Mouse (Mus musculus): ENCODE measurements around the gene Ankrd16.

Gene Ankrd16

DNA sequence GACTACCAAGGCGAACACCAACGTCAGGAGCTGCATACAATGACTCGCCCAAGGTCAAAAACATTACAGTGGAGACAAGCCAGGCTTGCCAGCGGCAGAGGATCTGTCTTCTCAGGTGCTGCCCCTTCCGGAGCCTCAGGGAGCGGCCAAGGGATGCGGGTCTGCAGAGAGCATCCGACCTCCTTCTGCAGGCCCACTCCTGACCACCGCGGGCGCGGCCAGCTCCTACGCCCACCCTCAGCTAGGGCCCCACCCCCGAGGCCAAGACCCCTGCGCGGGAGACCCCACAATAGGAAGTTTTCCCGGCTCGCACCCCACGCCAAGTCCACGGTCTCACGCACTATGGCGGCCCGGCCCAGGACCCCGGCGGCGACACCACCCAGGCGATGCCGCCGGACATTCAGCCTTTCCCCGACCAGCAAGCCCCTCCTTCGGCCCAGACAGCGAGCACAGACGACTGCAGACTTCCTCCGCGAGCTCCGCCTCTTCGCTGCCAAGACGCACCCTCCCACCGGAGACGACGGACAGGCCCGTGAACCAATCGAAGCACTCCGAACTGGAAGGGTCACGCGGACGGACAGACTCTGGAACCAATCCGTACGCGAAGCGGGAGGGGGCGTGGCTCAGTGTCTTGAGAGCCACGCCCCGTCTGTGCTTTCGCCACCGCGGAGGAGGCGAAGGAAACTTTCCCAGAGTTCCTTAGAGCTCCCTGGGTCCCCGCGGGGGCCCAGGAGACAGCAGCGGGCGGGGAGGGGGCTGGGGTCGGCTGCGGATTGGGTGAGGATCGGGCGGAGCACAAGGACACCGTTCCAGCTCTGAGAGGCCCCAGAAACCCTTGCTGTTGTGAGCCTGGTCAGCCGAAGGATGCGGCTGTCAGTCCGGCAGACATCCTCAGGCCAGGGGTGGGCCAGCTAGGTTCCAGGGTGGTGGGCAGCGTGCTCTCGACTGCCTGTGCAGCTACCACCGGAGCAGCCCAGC is at the start of gene Ankrd16, which contains the start of gene Fbh1:
Gene Ankrd16, plus strand, starts transcription at position 786 of the 978 bp plus-strand sequence.
Gene Fbh1, minus strand, starts transcription at position 492 of the 978 bp plus-strand sequence.
- DNase-seq = peak; percentile 99

- DNase-seq = no peak
Measured at GRCm38 (mm10) chr2:11729091-11729490, 48.6 kb upstream of the Ankrd16 start.

GRCm38 (mm10) chr2:11732978-11733377 is 44.7 kb upstream of the Ankrd16 start:
- DNase-seq = no peak

DNA sequence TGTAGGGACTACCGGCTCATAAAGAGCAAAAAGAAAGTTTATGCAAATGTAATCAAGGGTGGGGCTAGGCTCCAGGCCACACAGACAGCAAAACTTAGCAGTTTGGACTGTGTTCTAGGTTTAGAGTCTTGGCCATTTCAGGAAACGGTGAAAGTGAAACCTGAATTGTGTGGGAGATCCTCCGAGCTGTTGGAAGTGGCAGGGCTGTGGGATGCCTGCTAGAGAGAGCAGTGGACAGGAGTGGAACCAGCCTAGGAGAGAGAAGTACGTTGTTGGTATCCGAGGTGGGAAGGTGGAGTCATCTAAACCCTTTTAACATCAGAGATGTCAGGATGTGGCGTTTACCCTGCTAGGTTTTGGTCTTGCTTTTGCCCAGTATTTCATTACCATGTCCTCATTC is 41.8 kb upstream of the Ankrd16 start:
- no peak for DNase-seq

GRCm38 (mm10) chr2:11738794-11739193 is 38.9 kb upstream of the Ankrd16 start:
- no peak for DNase-seq

GRCm38 (mm10) chr2:11739516-11740051 is 38.1 kb upstream of the Ankrd16 start:
- DNase-seq = no peak

GRCm38 (mm10) chr2:11762541-11762940 is 15.1 kb upstream of the Ankrd16 start:
- DNase-seq = no peak

DNA sequence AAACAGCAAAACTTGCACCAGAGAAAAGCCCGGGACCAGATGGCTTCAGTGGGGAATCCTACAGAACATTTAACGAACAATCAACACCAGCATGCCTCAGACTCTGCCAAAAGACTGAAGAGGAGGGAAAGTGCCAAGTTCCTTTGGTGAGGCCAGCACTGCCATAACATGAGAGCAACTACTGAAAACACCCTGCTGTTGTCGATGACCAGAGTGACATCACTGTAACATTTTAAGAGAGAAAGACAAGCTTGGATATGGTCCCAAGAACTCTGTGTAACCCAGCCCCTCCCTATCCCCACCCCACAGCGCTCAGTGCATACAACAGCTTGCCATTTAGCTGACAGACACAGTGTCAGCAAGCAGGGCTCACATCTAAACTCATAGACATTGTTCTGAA is 12.0 kb upstream of the Ankrd16 start:
- no peak for DNase-seq

DNA sequence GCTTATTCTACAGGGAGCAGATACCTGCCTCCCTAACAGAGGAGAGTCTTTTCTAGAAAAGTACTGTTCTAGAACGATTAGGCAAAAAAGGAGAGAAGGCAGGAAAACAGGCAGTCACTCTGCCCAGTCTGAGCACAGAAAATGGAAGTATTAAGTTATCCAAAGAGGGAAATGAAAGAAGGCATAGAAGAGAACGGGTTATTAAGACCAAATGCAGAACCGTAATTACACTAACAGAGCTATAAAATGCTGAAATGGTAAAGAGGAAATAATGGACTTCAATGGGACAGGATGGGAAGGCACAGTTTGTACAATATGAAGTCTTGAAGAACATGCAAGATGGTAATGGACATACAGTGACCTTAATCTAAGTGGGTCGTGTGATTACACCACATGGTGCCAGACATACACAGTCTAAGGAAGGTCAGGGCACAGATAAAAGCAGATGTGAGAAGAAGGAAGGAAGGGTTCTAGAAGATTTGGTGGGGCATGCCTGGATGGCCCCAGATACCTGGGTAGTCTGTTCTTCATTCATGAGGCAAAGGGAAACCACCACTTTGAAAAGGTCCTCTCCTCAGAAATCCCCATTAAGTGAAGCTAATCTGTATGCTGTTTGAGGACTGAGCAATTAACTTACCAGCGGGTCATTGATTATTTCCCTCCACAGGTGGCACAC is 11.1 kb upstream of the Ankrd16 start:
- no peak for DNase-seq

GRCm38 (mm10) chr2:11767161-11767545 is 10.5 kb upstream of the Ankrd16 start:
- DNase-seq = no peak

DNA sequence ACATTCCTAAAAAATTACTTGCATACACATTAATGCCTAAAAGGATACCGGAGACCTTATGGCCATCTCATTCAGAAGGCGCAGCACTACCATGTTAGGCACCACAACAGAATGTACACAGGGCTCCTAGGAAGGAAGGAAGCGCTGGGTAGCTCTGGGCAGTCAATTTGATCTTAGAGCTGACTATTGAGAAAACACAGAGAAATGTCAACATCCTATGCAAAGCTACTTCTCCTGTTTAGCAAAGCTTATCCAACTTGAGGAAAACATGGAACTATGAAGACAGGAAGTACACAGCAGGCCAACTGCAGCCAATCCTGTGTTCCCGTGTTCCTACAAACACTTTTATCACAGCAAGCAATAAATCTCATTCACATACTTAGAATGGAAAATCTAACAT is 6.0 kb upstream of the Ankrd16 start:
- DNase-seq = no peak

DNA sequence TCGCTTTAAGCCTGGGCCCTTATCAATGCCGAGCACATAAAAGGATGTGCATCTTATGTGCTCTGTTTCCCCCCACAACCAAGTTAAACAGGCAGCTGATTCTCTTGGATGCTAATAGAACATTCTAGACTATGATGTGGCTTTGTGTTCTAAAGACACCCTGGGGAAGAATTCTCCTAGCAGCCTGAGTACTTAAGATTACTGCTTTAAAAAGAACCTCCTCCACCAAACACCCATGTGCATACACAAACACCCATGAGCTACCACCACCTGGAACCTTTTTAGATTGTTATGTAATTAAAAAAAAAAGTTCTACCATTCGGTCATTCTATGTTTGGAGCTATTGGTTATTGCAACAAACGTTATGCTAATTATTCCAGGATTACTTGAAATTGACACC is 5.3 kb upstream of the Ankrd16 start:
- DNase-seq = no peak

- peak; percentile 18 for DNase-seq
Measured at GRCm38 (mm10) chr2:11774426-11774825, 3.2 kb upstream of the Ankrd16 start.

GRCm38 (mm10) chr2:11775121-11775520 is 2.6 kb upstream of the Ankrd16 start:
- no peak for DNase-seq

DNA sequence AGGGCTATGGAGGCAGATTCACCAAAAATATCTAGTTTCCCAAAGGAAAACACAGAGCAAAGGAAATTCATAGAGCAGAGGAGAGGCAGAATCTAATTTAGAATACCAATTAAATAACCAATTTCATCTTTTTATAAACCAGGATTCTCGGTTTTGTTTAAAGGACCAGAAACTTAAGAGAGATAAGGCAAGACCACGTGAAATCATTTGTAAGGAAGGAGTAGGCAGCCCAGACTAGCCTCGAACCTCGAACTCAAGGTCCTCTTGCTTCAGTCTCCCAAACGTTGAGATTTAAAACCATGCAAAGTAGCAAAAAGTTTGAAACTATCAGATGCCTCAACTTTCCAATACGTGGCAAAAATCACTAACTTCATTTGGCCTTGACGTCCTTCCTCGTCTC is 1.3 kb upstream of the Ankrd16 start:
- no peak for DNase-seq

DNA sequence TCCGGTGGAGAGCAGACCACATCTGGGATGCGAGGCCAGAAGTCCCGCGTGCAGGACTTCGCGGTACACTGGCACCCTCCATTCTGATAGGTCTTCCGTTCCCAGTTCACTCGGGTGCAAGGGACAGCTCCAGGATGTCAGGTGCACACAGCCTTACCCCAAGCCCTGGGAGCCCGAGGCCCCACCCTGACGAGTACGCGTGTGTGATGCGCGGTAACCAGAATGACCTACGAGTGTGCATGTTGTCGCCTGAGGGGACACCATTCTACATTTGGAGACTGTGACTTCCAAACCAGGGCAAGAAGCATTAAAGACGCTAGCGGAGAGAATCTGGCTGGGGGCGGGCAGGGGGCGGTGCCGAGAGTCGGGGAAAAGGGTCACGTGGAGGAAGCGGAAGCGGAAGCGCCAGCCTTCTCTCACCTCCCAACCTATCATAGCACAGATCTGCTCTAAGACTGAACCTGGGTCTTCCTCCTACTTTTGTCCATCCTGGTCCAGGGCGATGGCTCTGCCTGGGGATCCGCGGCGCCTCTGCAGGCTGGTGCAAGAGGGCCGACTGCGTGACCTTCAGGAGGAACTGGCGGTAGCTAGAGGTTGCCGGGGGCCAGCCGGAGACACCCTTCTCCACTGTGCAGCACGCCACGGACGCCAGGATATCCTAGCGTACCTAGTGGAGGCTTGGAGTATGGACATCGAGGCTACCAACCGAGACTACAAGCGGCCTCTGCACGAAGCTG is 579 bp downstream of the Ankrd16 start:
- peak; percentile 85 for DNase-seq

DNA sequence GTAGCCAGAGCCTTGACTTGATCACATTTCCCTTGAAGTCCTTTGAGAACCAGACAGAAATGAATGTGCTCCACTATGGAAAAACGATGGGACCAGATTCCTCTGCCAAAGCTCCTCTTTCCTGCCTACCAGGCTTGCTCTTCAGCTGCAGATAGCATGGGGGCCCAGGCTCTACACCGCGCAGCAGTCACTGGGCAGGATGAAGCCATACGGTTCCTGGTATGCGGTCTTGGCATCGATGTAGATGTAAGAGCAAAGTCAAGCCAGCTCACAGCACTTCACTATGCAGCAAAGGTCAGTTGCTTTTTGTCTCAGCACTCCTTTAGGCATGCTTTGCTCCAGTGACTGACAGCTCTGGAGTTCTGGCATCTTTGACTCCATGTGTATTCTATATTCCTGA is 6.5 kb downstream of the Ankrd16 start:
- no peak for DNase-seq

GRCm38 (mm10) chr2:11794668-11795067 is 17.0 kb downstream of the Ankrd16 start:
- DNase-seq = no peak

- DNase-seq = no peak
Measured at GRCm38 (mm10) chr2:11797930-11798364, 20.3 kb downstream of the Ankrd16 start.

DNA sequence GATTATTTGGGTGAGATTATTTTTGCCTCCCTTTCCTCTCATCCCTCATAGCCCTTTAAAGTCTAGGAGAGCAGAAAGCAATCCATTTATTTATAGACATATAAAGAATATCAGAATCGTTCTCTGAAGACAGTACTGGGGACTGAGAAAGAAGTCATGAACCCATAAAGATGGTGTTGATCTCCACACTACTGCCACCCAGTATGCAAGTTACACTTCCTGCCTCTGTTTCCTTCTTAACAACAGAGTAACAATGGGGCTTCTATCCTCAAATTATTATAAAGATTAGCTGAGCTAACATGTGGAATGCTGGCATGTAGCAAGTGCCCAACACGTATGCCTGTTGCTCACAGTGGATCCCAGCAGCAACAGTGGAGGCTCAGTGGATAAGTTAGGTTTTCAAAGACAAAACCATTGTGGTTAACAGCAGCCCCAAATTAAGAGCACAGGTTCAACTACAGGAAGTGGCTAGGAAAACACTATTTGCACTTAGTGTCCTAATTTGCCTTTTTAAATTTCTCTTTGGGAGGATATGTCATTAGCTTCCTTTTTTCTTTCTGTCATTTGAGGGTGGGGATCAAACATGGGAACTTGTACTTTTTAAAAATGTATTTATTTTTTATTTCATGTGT is 23.7 kb downstream of the Ankrd16 start:
- no peak for DNase-seq

Data from kidney, adult 11 months (tissue).